Mouse (Mus musculus) spleen, adult 2 months (tissue): Measurements from ENCODE around the gene Ugp2. TPM values are rescaled to one million over a fixed set of nuclear protein-coding genes. Genes with fewer than 3 reads are reported as not detected.
A peak's percentile ranks its signal among the peaks of the same experiment; 100 is the strongest.

ENCODE experiments used
- DNase-seq, 2 experiments: peaks; one replicate each; pipeline versions ENCODE4 v3.0.0 to v3.0.0-alpha.2; 2012 to 2021; ENCODE audit warnings: low spot score in 2 of 2, low read depth in 1 of 2
- H3K27ac ChIP-seq: fragments of 200-500 bp; 2 replicates; pipeline ENCODE4 v1.5.1; 2012; ENCODE audit warnings: low read length, inconsistent platforms; ENCODE audit not compliant: insufficient read depth
- H3K27me3 ChIP-seq: fragments of 200-500 bp; 2 replicates; pipeline ENCODE4 v1.6.1; 2012; ENCODE audit warnings: mild to moderate bottlenecking, moderate library complexity, low read length, inconsistent platforms; ENCODE audit not compliant: control insufficient read depth, insufficient read depth
- H3K36me3 ChIP-seq: fragments of 200-500 bp; 2 replicates; pipeline ENCODE4 v1.6.1; 2012; ENCODE audit warnings: mild to moderate bottlenecking, low read length, inconsistent platforms; ENCODE audit not compliant: control insufficient read depth, insufficient read depth
- H3K4me1 ChIP-seq: fragments of 200-500 bp; 2 replicates; pipeline ENCODE4 v1.6.1; 2011; ENCODE audit warnings: inconsistent platforms; ENCODE audit not compliant: control insufficient read depth, insufficient read depth, insufficient read length
- H3K4me3 ChIP-seq: fragments of 200-500 bp; 2 replicates; pipeline ENCODE4 v1.5.1; 2011; ENCODE audit warnings: mild to moderate bottlenecking, inconsistent platforms; ENCODE audit not compliant: insufficient read depth, insufficient read length; ENCODE audit errors: extremely low read depth
- CTCF ChIP-seq: fragments of 200-500 bp; IDR thresholded peaks from 2 replicates; pipeline ENCODE4 v1.5.1; 2011; ENCODE audit warnings: mild to moderate bottlenecking, inconsistent platforms; ENCODE audit not compliant: insufficient read depth, insufficient read length, insufficient replicate concordance; ENCODE audit errors: extremely low read depth
- POLR2A ChIP-seq: fragments of 200-500 bp; IDR thresholded peaks from 2 replicates; pipeline ENCODE4 v1.6.1; 2011; ENCODE audit warnings: low read depth, low read length, inconsistent platforms
- WGBS: fragments of 180-500 bp; shearing (Covaris S2); methylation state at CpG from one replicate; pipeline ENCODE4 v1.1.7; 2018; 5-methylcytosine and 5-hydroxymethylcytosine counted together
- polyA plus RNA-seq: library from polyadenylated mRNA; depleted of rRNA; stranded (reverse); fragments of >200 nt; gene quantifications from 2 replicates; pipeline ENCODE4 v1.2.3, GENCODE M21; 2012

Ugp2 gene
- polyA plus RNA-seq, 1 experiment = 1.8 TPM

- no peak for DNase-seq
- Histone ChIP-seq H3K4me1 (no peaks in the 10 kb centered on the region), H3K4me3 (no peak overlapping the region), H3K36me3 (peaks cover 7% of the 10 kb centered on the region), H3K27me3 (no peaks in the 10 kb centered on the region), H3K27ac (no peak overlapping the region)
- WGBS = 87% methylated on average over 3 of the region's 3 CpGs
- TF ChIP-seq POLR2A = no peak
- TF ChIP-seq CTCF = no peak
These were observed 48.7 kb downstream of the Ugp2 start for GRCm38 (mm10) chr11:21322349-21322748.

- no peak overlapping the region for H3K27ac ChIP-seq
- WGBS = 73% methylated on average over 3 of the region's 3 CpGs
- DNase-seq = no peak
- peaks cover 8% of the 10 kb centered on the region for H3K36me3 ChIP-seq
- no peaks in the 10 kb centered on the region for H3K27me3 ChIP-seq
- no peaks in the 10 kb centered on the region for H3K4me1 ChIP-seq
- H3K4me3 ChIP-seq = no peak overlapping the region
- TF ChIP-seq CTCF (no peak), POLR2A (no peak)
These were observed 49.4 kb downstream of the Ugp2 start for GRCm38 (mm10) chr11:21321577-21321976.

GRCm38 (mm10) chr11:21313922-21314657, 56.9 kb downstream of the Ugp2 start:
- H3K4me3 ChIP-seq = no peak overlapping the region
- no peak overlapping the region for H3K27ac ChIP-seq
- no peak for TF ChIP-seq POLR2A
- TF ChIP-seq CTCF = no peak
- 75% methylated on average over 9 of the region's 9 CpGs for WGBS
- H3K4me1 ChIP-seq = no peaks in the 10 kb centered on the region; the same call in 1 of the 2 replicates
- peaks cover 17% of the 10 kb centered on the region; the same call in 1 of the 2 replicates for H3K36me3 ChIP-seq
- H3K27me3 ChIP-seq = no peaks in the 10 kb centered on the region
- no peak for DNase-seq

GRCm38 (mm10) chr11:21309516-21309915, 61.5 kb downstream of the Ugp2 start:
- Histone ChIP-seq H3K27ac (no peak overlapping the region), H3K27me3 (no peaks in the 10 kb centered on the region), H3K4me1 (no peaks in the 10 kb centered on the region; the same call in 1 of the 2 replicates), H3K36me3 (peaks cover 23% of the 10 kb centered on the region), H3K4me3 (no peak overlapping the region)
- TF ChIP-seq POLR2A (no peak), CTCF (no peak)
- DNase-seq = no peak
- 93% methylated on average over 6 of the region's 6 CpGs for WGBS

- H3K27ac ChIP-seq = no peak overlapping the region
- WGBS = 86% methylated on average over 5 of the region's 5 CpGs
- peak; percentile 36; the same call in 1 of the 2 replicates for TF ChIP-seq CTCF
- TF ChIP-seq POLR2A = no peak
- H3K4me1 ChIP-seq = no peaks in the 10 kb centered on the region
- H3K36me3 ChIP-seq = peaks cover 21% of the 10 kb centered on the region
- H3K4me3 ChIP-seq = no peak overlapping the region
- no peaks in the 10 kb centered on the region for H3K27me3 ChIP-seq
- peak in 1 of 2 experiments; percentile 9 for DNase-seq
These were observed 62.9 kb downstream of the Ugp2 start for GRCm38 (mm10) chr11:21308119-21308518.

GRCm38 (mm10) chr11:21307078-21307668, 63.8 kb downstream of the Ugp2 start:
- no peaks in the 10 kb centered on the region for H3K4me1 ChIP-seq
- H3K27ac ChIP-seq = no peak overlapping the region
- H3K36me3 ChIP-seq = peaks cover 20% of the 10 kb centered on the region
- 91% methylated on average over 5 of the region's 5 CpGs for WGBS
- no peak for TF ChIP-seq CTCF
- TF ChIP-seq POLR2A = no peak
- no peak overlapping the region for H3K4me3 ChIP-seq
- no peak for DNase-seq
- H3K27me3 ChIP-seq = no peaks in the 10 kb centered on the region

GRCm38 (mm10) chr11:21303619-21304018, 67.4 kb downstream of the Ugp2 start:
- H3K27me3 ChIP-seq = no peaks in the 10 kb centered on the region
- H3K4me3 ChIP-seq = no peak overlapping the region
- no peak overlapping the region for H3K27ac ChIP-seq
- peaks cover 23% of the 10 kb centered on the region for H3K36me3 ChIP-seq
- 0 out of 2 replicates have a peak, but pooled peaks cover 2% of the 10 kb centered on the region for H3K4me1 ChIP-seq
- 80% methylated on average over 3 of the region's 3 CpGs for WGBS
- TF ChIP-seq POLR2A (no peak), CTCF (no peak)
- no peak for DNase-seq
